Mouse (Mus musculus) midbrain, embryonic 11.5 days (tissue): Measurements from ENCODE around the gene Polr2e. TPM values are rescaled to one million over a fixed set of nuclear protein-coding genes. Genes with fewer than 3 reads are reported as not detected.
"Not testable (repeated sequence)": the region's sequence is repeated elsewhere in the genome, so short reads cannot be mapped to it uniquely, and the experiment has no call there.

Source experiments
- ATAC-seq: fragments of 200-750 bp; cut with Nextera tagmentation; 2 replicates; pipeline ENCODE4 v1.8.0; 2017; ENCODE audit warnings: moderate TSS enrichment, moderate library complexity; ENCODE audit not compliant: low FRiP score
- DNase-seq: peaks from one replicate; pipeline ENCODE4 v3.0.0; 2015; ENCODE audit warnings: low spot score; ENCODE audit errors: missing footprints
- H3K27ac ChIP-seq: fragments of 300-500 bp; sonication (generic); 2 replicates; pipeline ENCODE4 v1.5.1; 2014; ENCODE audit warnings: low read depth, low read length
- H3K27me3 ChIP-seq: fragments of 300-500 bp; sonication (generic); 2 replicates; pipeline ENCODE4 v1.6.1; 2014; ENCODE audit warnings: mild to moderate bottlenecking, low read length, moderate library complexity, mixed read lengths; ENCODE audit not compliant: control insufficient read depth, insufficient read depth
- H3K36me3 ChIP-seq: fragments of 300-500 bp; sonication (generic); 2 replicates; pipeline ENCODE4 v1.6.1; 2014; ENCODE audit warnings: mild to moderate bottlenecking, low read length, moderate library complexity, mixed read lengths; ENCODE audit not compliant: control insufficient read depth, insufficient read depth
- H3K4me1 ChIP-seq: fragments of 300-500 bp; sonication (generic); 2 replicates; pipeline ENCODE4 v1.6.1; 2014; ENCODE audit warnings: low read length; ENCODE audit not compliant: control insufficient read depth, insufficient read depth
- H3K4me2 ChIP-seq: fragments of 300-500 bp; sonication (generic); 2 replicates; pipeline ENCODE4 v1.6.1; 2014; ENCODE audit warnings: mild to moderate bottlenecking, moderate library complexity
- H3K4me3 ChIP-seq: fragments of 300-500 bp; sonication (generic); 2 replicates; pipeline ENCODE4 v1.5.1; 2014; ENCODE audit warnings: low read depth, low read length
- H3K9ac ChIP-seq: fragments of 300-500 bp; sonication (generic); 2 replicates; pipeline ENCODE4 v1.6.1; 2014; ENCODE audit warnings: low read length
- H3K9me3 ChIP-seq: fragments of 300-500 bp; sonication (generic); 2 replicates; pipeline ENCODE4 v1.6.1; 2016; ENCODE audit warnings: low read length; ENCODE audit not compliant: control insufficient read depth
- WGBS: fragments of 180-500 bp; shearing (Covaris S2); extraction: QIAGEN DNeasy Blood & Tissue Kit; methylation state at CpG from one replicate; pipeline ENCODE4 v1.1.7; 2014; 5-methylcytosine and 5-hydroxymethylcytosine counted together
- polyA plus RNA-seq: library from polyadenylated mRNA; unstranded; fragments of >200 nt; fragmentation: Nextera tagmentation; extraction: Ambion mirVana; gene quantifications from 2 replicates; pipeline ENCODE4 v1.2.1, GENCODE M21; 2014

Polr2e gene
- polyA plus RNA-seq, 1 experiment from 2014 or later, result 225 TPM

DNA sequence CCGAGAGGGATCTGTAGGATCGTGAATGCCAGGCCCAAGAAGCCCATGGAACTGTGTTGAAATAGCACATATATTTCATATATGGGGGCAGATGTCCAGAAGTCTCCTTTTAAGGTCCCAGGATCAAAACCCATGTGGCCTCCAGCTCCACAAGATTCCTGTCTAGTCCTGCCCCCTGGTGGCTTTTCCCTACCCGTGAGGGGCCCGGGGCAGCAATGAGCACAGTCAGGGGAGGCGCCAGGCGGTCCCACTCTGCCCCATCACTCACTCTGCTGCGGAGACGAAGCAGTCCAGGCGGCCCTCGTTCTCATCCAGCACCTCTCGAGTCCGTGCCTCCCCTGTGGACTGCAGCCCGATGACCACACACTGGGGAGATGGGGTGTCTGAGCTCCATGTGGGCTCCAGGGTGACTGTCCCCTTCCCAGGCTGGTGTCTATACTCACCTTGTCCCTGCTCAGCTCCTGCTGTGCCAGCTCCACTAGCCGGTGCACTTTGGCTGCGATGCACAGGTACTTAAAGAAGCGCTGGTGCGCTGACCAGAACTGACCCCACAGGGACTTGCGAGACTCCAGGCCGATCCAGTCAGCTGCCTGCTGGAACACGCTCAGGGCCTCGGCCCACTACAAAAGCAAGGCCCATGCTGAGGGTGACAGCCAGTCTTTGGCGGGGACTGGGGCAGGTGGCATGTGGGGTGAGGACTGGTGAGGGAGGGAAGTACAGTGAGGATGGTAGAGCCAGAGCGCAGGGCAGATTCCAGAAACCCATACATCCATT, 24.5 kb upstream of the Polr2e start:
- Histone ChIP-seq H3K27ac (no peak overlapping the region), H3K9me3 (no peaks in the 10 kb centered on the region), H3K36me3 (no peaks in the 10 kb centered on the region; the same call in 1 of the 2 replicates), H3K27me3 (no peaks in the 10 kb centered on the region), H3K4me2 (no peak overlapping the region), H3K4me3 (no peak overlapping the region), H3K4me1 (no peaks in the 10 kb centered on the region), H3K9ac (no peak overlapping the region)
- DNase-seq, result peak; percentile 51
- ATAC-seq, result no peak
- 76% methylated on average over 23 of the region's 23 CpGs for WGBS

DNA sequence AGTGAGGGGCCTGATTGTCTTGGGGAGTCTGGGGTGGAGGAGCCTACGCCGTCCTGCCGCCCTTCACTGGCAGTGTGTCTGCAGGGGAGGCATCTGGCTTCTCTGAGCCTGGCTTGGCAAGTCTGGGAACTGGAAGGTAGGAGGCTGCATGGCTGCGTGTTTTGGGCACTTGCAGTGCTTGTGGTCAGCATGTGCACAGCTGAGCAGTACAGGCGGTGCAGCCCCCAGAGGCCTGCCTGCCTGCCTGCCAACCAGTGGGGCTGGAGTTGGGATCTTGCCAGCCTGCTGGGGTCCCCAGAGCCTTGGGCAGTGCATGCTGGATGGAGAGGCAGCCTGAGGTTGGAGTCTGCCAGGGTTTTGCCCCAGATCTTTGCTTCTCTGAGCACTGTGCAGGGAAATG, 23.5 kb upstream of the Polr2e start:
- DNase-seq, result peak; percentile 57
- H3K4me3 ChIP-seq, result no peak overlapping the region
- H3K27me3 ChIP-seq, result no peaks in the 10 kb centered on the region
- H3K4me2 ChIP-seq, result no peak overlapping the region
- no peak for ATAC-seq
- no peak overlapping the region for H3K9ac ChIP-seq
- no peaks in the 10 kb centered on the region for H3K9me3 ChIP-seq
- no peaks in the 10 kb centered on the region for H3K4me1 ChIP-seq
- 96% methylated on average over 5 of the region's 5 CpGs for WGBS
- no peak overlapping the region for H3K27ac ChIP-seq
- no peaks in the 10 kb centered on the region; the same call in 1 of the 2 replicates for H3K36me3 ChIP-seq

DNA sequence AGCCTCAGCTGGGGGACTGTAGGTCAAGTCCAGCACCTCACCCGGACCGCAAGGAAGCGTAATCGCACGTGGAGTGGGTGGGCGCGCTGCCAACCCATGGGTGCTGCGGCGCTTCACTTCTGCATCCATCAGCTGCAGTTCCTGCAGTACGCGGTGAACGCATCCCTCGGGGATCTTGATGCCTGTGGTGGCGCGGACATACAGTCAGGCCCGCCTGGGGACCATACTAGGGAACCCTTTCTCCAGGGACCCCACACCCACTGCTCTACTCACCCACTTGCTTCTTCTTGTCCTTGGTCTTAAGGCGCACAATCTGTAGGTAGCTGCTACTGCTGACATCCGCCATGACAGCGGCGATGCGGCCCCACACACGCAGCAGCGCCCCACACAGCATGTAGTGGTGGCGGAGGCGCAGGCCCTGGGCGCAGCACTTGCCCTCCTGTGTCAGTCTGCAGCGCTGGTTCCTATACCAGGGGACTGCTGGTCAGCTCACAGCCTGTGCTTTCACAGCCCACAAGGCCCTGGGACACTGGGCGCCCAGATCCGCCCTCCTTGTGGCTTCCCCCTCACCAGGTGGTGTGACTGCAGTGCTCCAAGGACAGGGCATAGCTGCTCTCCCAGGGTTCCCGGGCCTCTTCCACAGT, 18.2 kb upstream of the Polr2e start:
- H3K4me1 ChIP-seq, result peaks cover 12% of the 10 kb centered on the region

DNA sequence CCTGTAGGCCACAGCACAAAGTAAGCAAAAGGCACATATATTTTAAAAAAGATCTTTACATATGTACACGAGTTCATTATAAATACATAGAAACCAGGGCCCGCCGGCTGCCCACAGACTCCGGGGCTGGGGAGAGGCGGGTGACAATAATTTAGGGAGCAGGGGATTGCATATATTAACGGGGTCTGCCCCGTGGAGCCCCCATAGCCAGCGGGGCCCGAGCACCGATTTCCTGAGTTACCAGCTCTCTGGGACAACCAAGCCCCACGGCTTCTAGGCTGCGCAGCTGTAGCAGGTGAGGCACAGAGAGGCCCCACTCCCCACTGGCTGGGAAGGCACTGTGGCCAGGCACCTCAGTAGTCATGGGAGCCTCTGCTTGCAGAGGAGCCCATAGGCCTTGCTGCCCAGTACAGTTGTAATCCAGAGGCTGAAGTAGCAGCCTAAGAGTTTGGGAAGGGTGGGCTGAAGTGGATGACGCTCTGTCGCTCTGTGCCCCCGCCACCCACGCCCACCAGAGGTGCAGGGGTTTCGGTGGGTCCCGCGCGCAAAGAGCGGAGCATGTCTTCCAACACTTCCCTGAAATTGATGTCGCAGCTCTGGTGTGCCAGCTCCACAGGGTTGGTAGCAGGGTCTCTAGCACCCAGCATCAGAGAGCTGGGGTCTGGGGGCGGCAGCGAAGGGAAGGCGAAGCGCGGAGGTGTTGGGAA, 17.5 kb upstream of the Polr2e start:
- Histone ChIP-seq H3K9ac (no peak overlapping the region; the same call in 1 of the 2 replicates), H3K4me2 (no peak overlapping the region), H3K9me3 (no peaks in the 10 kb centered on the region), H3K36me3 (0 out of 2 replicates have a peak, but pooled peaks cover 3% of the 10 kb centered on the region), H3K27ac (no peak overlapping the region), H3K27me3 (no peaks in the 10 kb centered on the region), H3K4me3 (no peak overlapping the region), H3K4me1 (peaks cover 13% of the 10 kb centered on the region)
- DNase-seq (peak; percentile 66), ATAC-seq (no peak)
- 89% methylated on average over 27 of the region's 27 CpGs for WGBS

More for the DNA sequence above, 18.2 kb upstream of the Polr2e start:
- no peak for ATAC-seq
- WGBS, result 81% methylated on average over 30 of the region's 30 CpGs
- Histone ChIP-seq H3K4me2 (no peak overlapping the region), H3K9me3 (no peaks in the 10 kb centered on the region), H3K27me3 (no peaks in the 10 kb centered on the region), H3K27ac (no peak overlapping the region), H3K4me3 (no peak overlapping the region), H3K36me3 (0 out of 2 replicates have a peak, but pooled peaks cover 3% of the 10 kb centered on the region), H3K9ac (no peak overlapping the region)
- DNase-seq, result peak; percentile 59

DNA sequence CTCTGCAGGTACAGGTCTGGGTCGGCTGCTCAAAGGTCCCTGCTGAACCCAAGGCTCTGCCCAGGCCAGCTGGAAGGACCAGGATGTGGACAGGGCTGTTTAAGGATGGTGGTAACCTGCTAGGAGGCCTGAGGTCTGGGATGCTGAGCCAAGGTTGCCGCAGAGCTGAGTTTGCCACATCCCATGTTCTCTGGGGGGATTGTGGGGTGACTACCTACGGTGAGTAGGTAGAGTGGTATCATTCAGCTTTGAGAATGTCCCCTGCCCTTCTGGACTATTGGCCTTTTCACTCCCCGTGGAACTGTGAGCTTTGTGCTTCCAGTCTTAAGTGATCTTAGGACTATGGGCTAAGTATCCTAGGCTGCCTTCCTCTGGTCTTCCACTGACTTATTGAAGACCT, 16.9 kb upstream of the Polr2e start:
- Histone ChIP-seq H3K4me3 (no peak overlapping the region), H3K4me1 (peaks cover 18% of the 10 kb centered on the region), H3K27ac (no peak overlapping the region), H3K36me3 (0 out of 2 replicates have a peak, but pooled peaks cover 3% of the 10 kb centered on the region), H3K9ac (no peak overlapping the region; the same call in 1 of the 2 replicates), H3K4me2 (no peak overlapping the region), H3K9me3 (no peaks in the 10 kb centered on the region), H3K27me3 (no peaks in the 10 kb centered on the region)
- WGBS, result 95% methylated on average over 4 of the region's 4 CpGs
- DNase-seq (no peak), ATAC-seq (no peak)

DNA sequence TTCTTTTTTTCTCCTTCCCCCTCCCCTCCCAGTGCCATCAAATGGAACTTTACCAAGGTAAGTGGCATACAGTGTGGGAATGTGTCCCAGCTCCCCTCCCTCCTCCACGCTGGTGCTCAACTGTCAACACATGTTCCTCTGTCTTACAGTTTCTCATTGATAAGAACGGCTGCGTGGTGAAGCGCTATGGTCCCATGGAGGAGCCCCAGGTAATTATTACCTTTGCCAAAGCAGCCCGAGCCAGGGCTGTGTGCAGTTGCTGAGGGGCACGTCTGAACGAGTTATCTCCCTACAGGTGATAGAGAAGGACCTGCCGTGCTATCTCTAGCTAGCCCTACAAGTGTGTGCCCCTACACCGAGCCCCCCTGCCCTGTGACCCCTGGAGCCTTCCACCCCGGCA, 16.3 kb upstream of the Polr2e start:
- 89% methylated on average over 9 of the region's 10 CpGs for WGBS
- 0 out of 2 replicates have a peak, but pooled peaks cover 3% of the 10 kb centered on the region for H3K36me3 ChIP-seq
- no peak for ATAC-seq

DNA sequence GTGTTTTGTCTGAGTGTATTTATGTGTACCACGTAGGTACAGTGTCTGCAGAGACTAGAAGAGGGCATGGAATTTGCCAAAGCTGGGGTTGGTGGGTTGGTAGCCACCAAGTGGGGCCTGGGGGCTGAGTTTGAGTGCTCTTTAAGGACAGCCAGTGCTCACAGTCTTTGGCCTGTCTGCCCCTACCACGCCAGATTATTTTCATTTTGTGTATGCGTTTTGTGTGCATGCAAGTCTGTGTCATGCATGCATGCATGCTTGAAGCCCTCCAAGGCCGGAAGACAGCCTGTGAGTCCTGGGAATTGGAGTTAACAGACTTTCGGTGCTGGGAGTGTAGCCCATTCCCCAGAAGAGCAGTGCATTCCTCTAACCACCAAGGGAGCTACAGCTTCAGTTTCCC, 15.8 kb upstream of the Polr2e start:
- 0 out of 2 replicates have a peak, but pooled peaks cover 3% of the 10 kb centered on the region for H3K36me3 ChIP-seq
- H3K4me2 ChIP-seq, result peak overlapping the region; percentile 78
- H3K27ac ChIP-seq, result no peak overlapping the region
- ATAC-seq (no peak), DNase-seq (no peak)
- peaks cover 26% of the 10 kb centered on the region for H3K4me1 ChIP-seq
- peak overlapping the region; percentile 93 for H3K9ac ChIP-seq
- peak overlapping the region; percentile 84; the same call in 1 of the 2 replicates for H3K4me3 ChIP-seq
- WGBS, result 81% methylated on average over 5 of the region's 5 CpGs
- H3K27me3 ChIP-seq, result no peaks in the 10 kb centered on the region
- H3K9me3 ChIP-seq, result no peaks in the 10 kb centered on the region

More for the DNA sequence above, 16.3 kb upstream of the Polr2e start:
- Histone ChIP-seq H3K9ac (no peak overlapping the region), H3K4me1 (peaks cover 22% of the 10 kb centered on the region), H3K4me2 (no peak overlapping the region), H3K27ac (no peak overlapping the region), H3K9me3 (no peaks in the 10 kb centered on the region), H3K4me3 (no peak overlapping the region), H3K27me3 (no peaks in the 10 kb centered on the region)
- DNase-seq, result no peak

DNA sequence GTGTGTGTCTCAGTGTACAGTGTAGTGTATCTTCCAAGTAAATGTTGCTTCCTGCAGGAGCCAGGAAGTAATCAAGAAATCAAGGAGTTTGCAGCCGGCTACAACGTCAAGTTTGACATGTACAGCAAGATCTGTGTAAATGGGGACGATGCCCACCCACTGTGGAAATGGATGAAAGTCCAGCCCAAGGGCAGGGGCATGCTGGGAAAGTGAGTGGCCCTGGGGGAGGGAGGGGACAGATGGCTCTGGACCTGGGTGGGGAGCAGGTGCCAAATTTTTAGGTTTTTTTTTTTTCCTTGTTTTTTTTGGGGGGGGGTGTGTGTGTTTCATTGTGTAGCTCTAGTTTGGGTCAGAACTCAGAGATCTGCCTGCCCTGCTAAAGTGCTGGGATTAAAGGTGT, 15.3 kb upstream of the Polr2e start:
- ATAC-seq, H3K27ac ChIP-seq, H3K27me3 ChIP-seq, H3K9me3 ChIP-seq, H3K36me3 ChIP-seq, DNase-seq: not testable (repeated sequence)
- peaks cover 29% of the 10 kb centered on the region for H3K4me1 ChIP-seq
- WGBS, result 39% methylated on average over 2 of the region's 3 CpGs
- peak overlapping the region; percentile 78 for H3K4me2 ChIP-seq
- peak overlapping the region; percentile 93 for H3K9ac ChIP-seq
- peak overlapping the region; percentile 84 for H3K4me3 ChIP-seq
